Mouse (Mus musculus): ENCODE measurements around the gene Ccpg1.

The Ccpg1 gene

DNA sequence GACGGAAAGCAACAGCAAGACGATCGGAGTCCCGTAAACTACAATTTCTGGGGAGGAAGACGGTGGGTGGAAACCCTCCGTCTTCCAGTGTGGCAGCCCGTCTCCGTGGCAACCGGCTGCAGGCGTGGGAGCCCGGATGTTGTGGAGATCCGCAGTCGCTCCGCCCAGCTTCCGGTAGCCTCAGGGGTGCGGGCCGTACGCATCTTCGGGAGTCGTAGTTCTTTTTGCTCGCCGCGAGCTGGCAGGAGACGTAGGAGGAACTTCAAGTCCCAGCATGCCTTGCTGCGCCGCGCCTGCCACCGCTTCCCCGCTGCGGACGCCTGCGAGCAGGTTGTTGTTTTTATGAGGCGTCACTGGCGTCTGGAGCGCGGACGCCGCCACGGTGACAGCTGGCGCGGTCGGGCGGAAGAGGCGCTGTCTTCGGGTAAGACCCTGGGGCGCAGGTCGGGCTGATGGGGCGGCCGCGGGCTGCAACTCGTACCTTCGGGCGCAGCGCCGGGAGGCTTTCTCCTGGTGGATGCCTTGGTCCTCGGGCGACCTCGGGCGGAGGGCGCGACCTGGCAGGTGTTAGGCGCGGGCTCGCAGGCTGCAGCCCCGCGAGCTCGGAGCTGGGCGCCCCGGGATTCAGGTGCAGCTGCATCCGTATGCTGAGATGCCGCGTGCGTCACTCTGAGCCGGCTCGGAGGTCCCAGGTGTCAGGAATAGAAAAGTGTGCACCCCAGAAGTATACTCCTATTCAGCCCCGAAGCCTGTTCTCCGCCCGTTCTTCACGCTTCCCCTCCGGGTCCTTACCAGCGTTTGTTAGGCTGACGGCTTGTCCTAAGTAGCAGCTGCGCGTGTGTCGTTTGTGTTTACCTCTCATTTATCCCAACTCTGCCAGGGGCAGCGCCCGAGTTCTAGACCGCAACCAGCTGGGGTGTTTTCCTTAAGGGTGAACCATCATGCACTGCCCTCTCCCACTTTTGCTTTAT, at the start of gene Ccpg1, which contains the start of gene Ccpg1os:
Ccpg1 (plus strand) TSS at position 180 of the 971 bp plus-strand sequence.
Ccpg1os (minus strand) TSS at position 133 of the 971 bp plus-strand sequence.
- peak; percentile 100 for DNase-seq (ENCODE audit: low read depth, low spot score)

DNA sequence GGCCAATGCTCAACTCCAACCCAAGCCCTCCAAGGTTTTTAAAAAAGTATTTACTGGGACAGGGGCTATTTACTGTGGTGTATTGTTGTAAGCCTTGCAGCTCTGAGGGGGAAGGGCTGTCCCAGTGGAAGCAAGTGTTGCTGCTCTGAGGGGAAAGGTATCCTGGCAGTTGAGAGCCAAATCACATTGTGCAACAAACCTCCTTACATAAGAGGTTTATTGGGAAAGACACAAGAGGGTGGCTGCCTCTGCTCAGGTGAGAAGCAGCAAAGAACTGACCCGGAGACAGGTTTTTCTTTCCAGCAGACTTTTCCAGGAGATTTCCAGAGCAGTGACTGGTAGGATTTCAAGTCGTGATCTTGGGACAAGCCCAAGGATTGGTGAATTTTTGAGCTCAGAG, 48.9 kb upstream of the Ccpg1 start:
- no peak for DNase-seq (ENCODE audit: low read depth, low spot score)

DNA sequence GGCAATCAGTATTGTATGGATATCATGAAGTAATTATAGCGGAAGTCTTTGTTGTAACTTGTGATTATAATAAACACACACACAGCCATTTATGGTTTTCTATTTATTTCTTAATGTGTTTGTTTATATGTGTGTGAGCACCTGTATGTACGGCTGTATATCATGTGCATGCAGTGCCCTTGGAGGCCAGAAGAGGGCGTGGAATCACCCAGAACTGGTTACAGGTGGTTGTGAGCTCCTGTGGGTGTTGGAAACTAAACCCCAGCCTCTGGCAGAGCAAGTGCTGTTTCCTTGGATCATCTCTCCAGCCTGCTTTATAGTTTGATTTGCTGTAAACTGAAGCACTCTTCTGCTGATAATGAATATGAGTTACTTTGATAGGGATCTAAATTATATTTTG, 41.8 kb upstream of the Ccpg1 start:
- peak; percentile 20 for DNase-seq (ENCODE audit: low read depth, low spot score)

- DNase-seq (ENCODE audit: low read depth, low spot score), result no peak
Measured at GRCm38 (mm10) chr9:72944286-72944685, 40.9 kb upstream of the Ccpg1 start.

GRCm38 (mm10) chr9:72947010-72947409, 38.2 kb upstream of the Ccpg1 start:
- DNase-seq (ENCODE audit: low read depth, low spot score), result no peak

DNA sequence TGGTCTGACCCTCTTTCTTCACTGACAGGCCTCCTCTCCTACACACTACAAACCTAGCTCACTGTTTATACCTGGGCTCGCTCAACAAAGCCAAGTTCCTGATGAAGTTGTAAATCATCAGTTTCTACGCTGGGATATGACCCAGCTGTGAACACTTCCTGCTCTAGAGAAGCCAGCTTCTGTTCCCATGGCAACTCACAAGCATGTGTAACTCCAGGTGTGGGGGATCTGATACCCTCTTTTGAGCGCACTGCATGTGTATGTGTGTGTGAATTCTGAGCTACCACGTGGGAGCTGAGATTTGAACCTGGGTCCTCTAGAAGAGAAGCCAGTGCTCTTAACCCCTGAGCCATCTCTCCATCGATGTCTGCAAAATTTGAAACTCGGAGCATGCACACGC, 35.7 kb upstream of the Ccpg1 start:
- no peak for DNase-seq (ENCODE audit: low read depth, low spot score)

- DNase-seq (ENCODE audit: low read depth, low spot score), result peak; percentile 30
Measured at GRCm38 (mm10) chr9:72954746-72955145, 30.5 kb upstream of the Ccpg1 start.

DNA sequence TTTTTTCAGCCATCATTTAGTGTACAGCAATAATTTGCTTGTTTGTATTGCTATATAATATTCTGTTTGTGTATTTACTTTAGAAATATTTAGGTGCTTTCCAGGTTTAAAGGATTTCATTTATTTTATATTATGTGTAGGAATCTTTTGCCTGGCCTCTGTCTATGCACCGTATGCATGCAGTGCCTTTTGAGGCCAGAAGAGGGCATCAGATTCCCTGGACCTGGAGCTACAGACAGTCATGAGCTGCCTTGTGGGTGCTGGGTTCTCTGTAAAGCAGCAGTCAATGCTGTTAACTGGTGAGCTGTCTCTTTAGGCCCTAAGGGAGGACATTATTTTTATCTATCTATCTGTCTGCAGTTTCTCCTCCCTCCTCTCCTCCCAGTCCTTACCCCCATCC, 29.7 kb upstream of the Ccpg1 start:
- peak; percentile 60 for DNase-seq (ENCODE audit: low read depth, low spot score)

DNA sequence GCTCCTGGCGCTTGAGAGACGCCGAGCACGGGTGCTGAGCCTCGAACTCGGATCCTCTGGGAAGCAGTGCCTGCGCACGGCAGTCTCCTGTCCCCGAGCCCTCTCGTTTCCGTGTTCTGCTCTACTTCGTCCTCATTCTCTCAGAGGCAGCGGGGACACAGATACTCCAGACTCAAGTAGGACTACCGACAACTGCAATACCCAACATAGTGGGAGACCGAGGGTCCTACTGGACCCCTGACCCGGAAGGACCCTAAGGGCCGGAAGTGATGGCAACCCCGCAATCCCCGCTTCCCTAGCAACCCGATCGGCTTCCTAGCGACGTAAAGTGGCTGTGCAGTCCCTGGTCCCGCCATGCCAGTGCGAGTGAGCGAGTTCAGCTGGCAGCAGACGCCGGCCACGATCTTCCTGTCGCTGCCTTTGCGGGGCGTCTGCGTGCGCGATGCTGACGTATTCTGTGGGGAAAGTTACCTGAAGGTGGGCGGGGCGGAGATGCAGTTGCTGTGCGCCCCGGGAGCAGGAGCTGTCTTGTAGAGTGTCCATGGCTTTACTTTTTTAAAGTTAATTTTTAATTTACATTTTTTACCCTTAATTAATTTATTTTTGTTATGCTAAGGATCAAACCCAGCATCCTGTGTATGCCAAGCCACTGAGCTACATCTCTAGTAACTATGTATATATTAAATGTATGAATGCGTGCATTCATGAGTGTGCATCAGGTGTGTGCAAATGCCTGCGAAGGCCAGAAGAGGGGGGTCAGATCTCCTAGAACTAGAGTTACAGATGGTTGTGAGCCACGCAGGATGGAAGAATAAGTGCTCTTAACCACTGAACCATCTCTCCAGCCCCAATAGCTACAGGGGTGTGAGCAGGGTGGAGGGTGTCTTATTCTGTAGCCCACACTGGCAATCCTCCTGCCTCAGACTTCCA, 26.4 kb upstream of the Ccpg1 start, which contains the start of the genes Dyx1c1 and Gm44503:
Dyx1c1 (plus strand) TSS at position 265 of the 930 bp plus-strand sequence.
Gm44503 (plus strand) TSS at position 332 of the 930 bp plus-strand sequence.
- peak; percentile 87 for DNase-seq (ENCODE audit: low read depth, low spot score)

GRCm38 (mm10) chr9:72961346-72961745, 23.9 kb upstream of the Ccpg1 start:
- DNase-seq (ENCODE audit: low read depth, low spot score), result no peak

- no peak for DNase-seq (ENCODE audit: low read depth, low spot score)
Measured at GRCm38 (mm10) chr9:72961959-72962358, 23.3 kb upstream of the Ccpg1 start.

DNA sequence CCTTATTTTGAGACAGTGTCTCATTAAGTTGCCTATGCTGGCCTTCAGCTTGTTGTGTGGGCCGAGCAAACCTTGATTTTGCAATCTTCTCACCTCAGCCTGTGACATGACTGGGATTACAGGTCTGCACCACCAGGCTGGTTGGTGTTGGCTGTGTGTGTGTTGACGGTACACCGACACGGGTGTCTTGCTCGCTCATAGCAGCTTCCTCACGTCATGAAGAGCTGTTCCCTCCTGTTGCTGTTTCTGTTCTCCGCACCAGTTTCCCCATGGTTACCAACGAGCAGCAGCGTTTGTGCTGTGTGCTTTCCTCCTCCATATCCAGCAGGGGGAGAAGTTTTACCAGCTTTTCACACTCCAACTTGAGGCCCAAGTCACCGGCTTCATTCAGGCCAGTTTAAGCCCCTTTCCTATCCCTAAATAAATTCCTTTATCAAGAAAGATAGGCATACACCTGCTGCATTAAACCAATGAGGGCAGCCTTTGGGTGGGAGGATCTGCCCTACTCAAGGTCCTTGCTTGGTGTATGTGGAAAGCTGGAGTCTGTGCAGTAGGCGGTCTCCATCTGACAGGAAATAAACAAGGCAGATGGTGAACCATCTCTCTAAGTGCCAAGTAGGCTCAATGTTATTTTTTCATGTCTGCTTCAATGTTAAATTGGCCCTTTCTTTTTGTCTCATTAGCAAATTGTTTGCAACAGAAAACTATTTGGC, 16.7 kb upstream of the Ccpg1 start:
- peak; percentile 94 for DNase-seq (ENCODE audit: low read depth, low spot score)

GRCm38 (mm10) chr9:72969874-72970273, 15.4 kb upstream of the Ccpg1 start:
- no peak for DNase-seq (ENCODE audit: low read depth, low spot score)

- DNase-seq (ENCODE audit: low read depth, low spot score), result no peak
Measured at GRCm38 (mm10) chr9:72972435-72972834, 12.8 kb upstream of the Ccpg1 start.

DNA sequence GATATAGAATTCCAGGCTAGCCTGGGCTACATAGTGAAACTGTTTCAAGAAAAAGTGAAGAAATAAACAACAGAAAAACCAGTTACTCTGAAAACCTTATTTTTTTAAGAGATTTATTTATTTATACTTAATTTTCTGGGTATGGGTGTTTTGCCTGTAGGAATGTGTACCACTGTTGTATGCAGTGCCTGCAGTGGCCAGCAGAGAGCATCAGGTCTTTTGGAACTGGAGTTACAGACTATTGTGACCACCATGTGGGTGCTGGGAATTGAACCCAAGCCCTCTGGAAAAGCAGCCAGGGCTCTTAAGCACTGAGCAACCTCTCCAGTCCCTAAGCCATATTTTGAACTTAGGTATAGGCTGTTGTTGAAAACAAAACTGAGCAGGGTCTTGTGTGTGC, 12.2 kb upstream of the Ccpg1 start:
- DNase-seq (ENCODE audit: low read depth, low spot score), result no peak

- DNase-seq (ENCODE audit: low read depth, low spot score), result no peak
Measured at GRCm38 (mm10) chr9:72974734-72975133, 10.5 kb upstream of the Ccpg1 start.

DNA sequence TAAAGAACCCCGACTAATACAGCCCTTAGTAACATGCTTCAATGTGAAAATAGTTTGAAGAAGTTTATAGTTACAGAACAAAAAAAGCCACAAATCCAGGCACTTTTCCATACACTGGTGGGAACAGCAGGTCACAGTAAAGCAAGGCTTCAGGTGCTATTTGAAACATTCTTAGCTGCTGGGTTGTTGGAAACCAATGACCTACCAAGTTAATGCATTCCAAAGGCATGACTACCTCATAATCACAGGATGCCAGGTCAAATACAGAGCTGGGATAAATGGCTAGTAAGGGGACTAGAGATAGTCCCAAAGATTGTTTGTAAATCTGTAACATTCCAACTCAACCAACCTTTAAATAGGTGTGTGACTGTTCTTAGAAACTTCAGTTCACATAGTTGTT, 10.0 kb upstream of the Ccpg1 start:
- no peak for DNase-seq (ENCODE audit: low read depth, low spot score)

GRCm38 (mm10) chr9:72983066-72983465, 2.2 kb upstream of the Ccpg1 start:
- no peak for DNase-seq (ENCODE audit: low read depth, low spot score)

GRCm38 (mm10) chr9:72987703-72988102, 2.5 kb downstream of the Ccpg1 start:
- no peak for DNase-seq (ENCODE audit: low read depth, low spot score)

DNA sequence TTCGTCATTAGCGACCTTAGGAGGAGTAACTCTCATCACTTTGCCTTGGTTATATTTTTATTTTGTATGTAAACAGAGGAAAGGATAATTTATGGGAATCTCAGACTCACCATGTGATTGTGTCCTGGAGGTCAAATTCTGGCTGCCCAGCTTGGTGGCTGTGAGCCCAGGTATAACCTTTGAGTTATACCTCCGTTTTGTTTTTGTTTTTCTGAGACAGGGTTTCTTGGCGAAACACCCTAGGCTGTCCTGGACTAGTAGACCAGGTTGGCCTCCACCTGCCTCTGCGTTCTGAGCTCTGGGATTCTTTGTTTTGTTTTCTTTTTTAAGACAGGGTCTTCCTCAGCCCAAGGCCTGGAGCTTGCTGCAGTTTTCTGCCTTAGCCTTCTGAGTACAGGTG, 3.5 kb downstream of the Ccpg1 start:
- no peak for DNase-seq (ENCODE audit: low read depth, low spot score)

DNA sequence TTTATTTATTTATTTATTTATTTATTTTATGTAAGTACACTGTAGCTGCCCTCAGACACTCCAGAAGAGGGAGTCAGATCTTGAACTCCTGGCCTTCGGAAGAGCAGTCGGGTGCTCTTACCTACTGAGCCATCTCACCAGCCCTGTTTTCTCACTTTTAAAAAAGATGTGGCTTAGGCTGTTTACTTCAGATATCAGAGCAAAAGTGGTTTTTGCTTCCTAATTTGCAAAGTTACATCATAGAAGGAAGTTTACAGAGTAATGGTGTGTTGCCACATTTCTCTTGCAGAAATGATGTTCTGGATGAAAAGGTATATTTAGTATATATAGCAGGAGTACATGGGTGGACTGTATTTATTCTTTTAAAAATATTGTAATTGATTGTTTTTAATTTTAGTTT, 6.2 kb downstream of the Ccpg1 start:
- DNase-seq (ENCODE audit: low read depth, low spot score), result no peak

Data from brain, adult 2 months (tissue).